Mouse (Mus musculus) olfactory bulb, adult 2 months (tissue): Measurements from ENCODE around the gene Krtdap. TPM values are rescaled to one million over a fixed set of nuclear protein-coding genes. Genes with fewer than 3 reads are reported as not detected.

Experiments used
- H3K27ac ChIP-seq: fragments of 200-500 bp; 2 replicates; pipeline ENCODE4 v1.5.1; 2012; ENCODE audit warnings: low read depth, low read length; ENCODE audit not compliant: insufficient read depth
- H3K4me1 ChIP-seq: fragments of 200-500 bp; 2 replicates; pipeline ENCODE4 v1.6.1; 2012; ENCODE audit warnings: low read length; ENCODE audit not compliant: control insufficient read depth, insufficient read depth
- H3K4me3 ChIP-seq: fragments of 200-500 bp; 2 replicates; pipeline ENCODE4 v1.5.1; 2012; ENCODE audit warnings: mild to moderate bottlenecking, low read depth, low read length, moderate library complexity; ENCODE audit not compliant: insufficient read depth
- CTCF ChIP-seq: fragments of 200-500 bp; IDR thresholded peaks from 2 replicates; pipeline ENCODE4 v1.5.1; 2012; ENCODE audit warnings: low read depth, mild to moderate bottlenecking, low read length, moderate library complexity; ENCODE audit not compliant: insufficient read depth
- POLR2A ChIP-seq: fragments of 200-500 bp; IDR thresholded peaks from 2 replicates; pipeline ENCODE4 v1.6.1; 2012; ENCODE audit warnings: mild to moderate bottlenecking, low read depth, low read length, moderate library complexity; ENCODE audit not compliant: insufficient read depth
- WGBS: fragments of 180-500 bp; shearing (Covaris S2); methylation state at CpG from one replicate; pipeline ENCODE4 v1.1.7; 2018; 5-methylcytosine and 5-hydroxymethylcytosine counted together
- polyA plus RNA-seq: library from polyadenylated mRNA; stranded (reverse); fragments of >200 nt; gene quantifications from 2 replicates; pipeline ENCODE4 v1.2.4, GENCODE M21; 2012; ENCODE audit warnings: low replicate concordance; ENCODE audit not compliant: missing spikeins, insufficient read depth, insufficient read length

The Krtdap gene
- polyA plus RNA-seq, 1 experiment = not detected

DNA sequence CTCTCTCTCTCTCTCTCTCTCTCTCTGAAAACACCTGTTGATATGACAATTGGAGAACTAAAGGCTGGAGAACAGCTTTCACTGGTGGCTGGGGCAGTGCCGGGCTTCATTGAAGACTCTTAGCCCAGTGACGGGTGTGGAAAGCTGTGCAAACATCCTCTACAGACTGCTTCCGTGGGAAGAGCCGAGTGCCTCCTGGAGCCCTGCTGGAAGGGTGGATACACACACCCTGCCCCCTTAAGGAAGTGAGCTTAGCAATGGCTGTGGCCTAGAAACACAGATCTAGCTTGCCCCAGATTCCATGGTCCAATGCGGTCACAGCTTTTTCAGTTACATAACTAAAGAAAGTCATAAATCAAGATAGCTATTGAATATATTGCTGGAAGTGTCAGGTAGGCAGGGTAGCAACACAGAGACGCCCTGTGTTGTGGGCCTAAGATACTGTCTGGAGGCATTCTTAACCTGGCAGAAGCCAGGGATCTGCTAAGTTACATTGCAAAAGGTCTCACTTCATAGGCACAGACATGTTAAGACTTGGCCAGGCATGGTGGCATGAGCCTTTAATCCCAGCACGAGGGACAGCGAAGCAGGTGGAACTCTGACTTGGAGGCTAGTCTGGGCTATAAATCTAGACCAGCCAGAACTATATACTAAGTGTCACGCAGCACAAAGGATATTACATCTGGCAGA, 16.5 kb downstream of the Krtdap start:
- Histone ChIP-seq H3K4me3 (no peak overlapping the region), H3K4me1 (no peaks in the 10 kb centered on the region), H3K27ac (no peak overlapping the region)
- WGBS = 91% methylated on average over 9 of the region's 9 CpGs
- TF ChIP-seq CTCF = no peak
- no peak for TF ChIP-seq POLR2A

DNA sequence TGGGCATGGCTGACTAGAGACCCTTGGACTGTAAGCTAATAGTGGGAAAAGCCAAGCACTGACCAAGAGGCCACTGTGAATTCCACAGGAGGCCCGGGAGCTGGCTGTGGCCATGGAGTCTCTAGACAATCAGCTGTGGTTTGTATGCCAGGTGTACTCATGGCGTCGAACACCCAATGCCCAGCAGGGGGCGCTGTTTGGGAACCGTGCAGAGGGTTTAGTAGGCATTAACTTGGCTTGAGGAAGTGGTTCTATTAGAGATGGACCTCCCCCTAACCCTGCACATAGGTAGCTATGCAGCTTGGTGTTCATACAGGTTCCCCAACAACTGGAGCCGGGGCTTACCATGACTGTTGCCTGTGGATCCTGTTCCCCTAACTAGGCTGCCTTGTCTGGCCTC, 18.2 kb downstream of the Krtdap start:
- TF ChIP-seq CTCF (0 out of 2 replicates have a peak, but pooled peaks have one; percentile 7), POLR2A (no peak)
- no peaks in the 10 kb centered on the region for H3K4me1 ChIP-seq
- 51% methylated on average over 6 of the region's 6 CpGs for WGBS

DNA sequence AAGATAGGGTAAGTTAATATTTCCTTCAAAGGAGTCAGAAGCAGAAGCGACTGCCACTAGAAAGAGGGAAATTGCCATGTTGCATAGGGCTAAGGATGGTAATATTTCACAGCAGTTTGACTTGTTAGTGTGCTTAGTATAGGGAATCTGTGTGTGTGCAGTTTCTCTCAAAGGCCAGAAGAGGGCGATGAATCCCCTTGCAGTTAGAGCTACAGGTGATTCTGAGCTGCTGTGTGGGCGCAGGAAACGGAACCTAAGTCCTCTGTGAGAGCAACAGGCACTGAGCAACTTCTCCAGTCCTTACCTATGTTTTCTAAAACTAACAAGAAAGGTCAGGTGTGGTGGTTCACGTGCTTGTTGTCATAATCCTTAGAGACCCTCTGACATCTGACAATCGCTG, 22.6 kb downstream of the Krtdap start:
- Histone ChIP-seq H3K27ac (no peak overlapping the region), H3K4me3 (no peak overlapping the region), H3K4me1 (no peaks in the 10 kb centered on the region)
- TF ChIP-seq POLR2A = no peak
- TF ChIP-seq CTCF = no peak
- WGBS = 57% methylated on average over 6 of the region's 6 CpGs

More for the DNA sequence above, 18.2 kb downstream of the Krtdap start:
- no peak overlapping the region for H3K4me3 ChIP-seq
- H3K27ac ChIP-seq = no peak overlapping the region

DNA sequence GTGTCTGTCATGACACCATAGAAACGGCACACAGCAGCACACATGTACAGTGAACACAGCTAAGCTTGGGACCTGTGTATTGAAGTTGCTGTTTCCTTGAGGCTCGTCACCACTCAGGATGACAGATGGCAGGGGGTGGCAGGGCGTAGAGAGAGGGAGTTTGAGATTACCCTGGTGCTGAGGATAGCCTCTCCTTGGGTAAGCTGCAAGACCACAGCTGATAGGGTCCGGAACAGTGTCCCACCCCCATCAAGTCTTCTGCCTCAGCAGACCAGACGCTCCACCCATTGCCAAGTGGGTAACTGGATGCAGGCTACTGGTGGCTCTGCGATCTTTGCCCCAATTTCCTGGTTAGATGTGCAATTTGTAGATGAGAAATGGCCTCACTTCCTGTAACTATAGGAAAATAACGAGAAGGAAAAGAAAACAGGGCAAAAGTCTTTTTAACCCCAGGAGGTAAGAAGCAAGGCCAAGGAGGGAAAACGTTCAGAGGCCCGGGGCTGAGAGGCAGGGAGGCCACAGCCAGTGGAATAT, 24.1 kb downstream of the Krtdap start:
- Histone ChIP-seq H3K4me3 (no peak overlapping the region), H3K27ac (no peak overlapping the region), H3K4me1 (no peaks in the 10 kb centered on the region)
- TF ChIP-seq POLR2A = no peak
- TF ChIP-seq CTCF = no peak
- 74% methylated on average over 9 of the region's 9 CpGs for WGBS

DNA sequence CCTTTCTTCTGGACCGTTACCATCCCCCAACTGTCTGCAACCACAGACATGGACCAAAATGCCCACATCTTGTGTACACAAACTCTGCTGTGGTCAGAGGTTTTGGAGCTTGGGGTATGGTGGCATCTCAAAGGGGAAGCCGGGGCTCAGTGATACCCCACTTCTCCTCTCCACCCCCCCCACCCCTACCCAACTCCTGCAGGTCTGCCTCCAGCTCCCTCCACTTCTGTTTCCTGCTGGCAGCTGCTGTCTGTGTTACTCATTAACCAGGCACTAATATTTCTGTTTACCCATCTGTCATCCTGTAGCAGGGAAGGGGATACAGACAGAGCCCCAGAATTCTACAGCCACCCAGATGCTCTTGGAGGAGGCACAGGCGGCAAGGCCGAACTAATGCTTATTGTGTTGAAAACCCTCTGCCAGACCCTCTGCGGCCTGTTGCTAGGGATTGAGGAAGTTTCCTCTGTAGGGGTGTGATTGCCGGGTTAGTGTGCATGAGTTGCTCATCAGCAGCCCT, 24.7 kb downstream of the Krtdap start:
- Histone ChIP-seq H3K4me3 (no peak overlapping the region), H3K4me1 (no peaks in the 10 kb centered on the region), H3K27ac (no peak overlapping the region)
- 75% methylated on average over 6 of the region's 6 CpGs for WGBS
- no peak for TF ChIP-seq CTCF
- no peak for TF ChIP-seq POLR2A

DNA sequence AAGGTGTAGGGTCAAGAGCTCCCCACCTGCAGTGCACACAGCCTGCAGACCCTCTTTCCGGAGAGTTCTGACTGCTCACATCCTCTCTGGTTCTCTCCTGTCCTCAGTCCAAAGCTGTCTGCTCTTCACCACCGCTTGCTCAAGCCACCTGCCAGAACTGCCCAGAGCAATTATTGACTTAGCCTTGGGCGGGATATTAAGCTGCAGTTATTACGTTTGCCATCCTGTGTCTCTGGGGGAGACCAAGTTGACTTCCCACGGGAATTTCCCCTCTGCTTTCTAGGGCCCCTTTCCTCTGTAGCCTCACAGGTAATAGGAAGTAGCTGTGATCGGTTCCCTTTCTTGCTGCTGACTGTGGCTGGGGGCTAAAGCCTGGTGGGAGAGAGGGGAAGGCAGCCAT, 32.4 kb downstream of the Krtdap start:
- no peak overlapping the region for H3K4me3 ChIP-seq
- TF ChIP-seq CTCF (no peak), POLR2A (no peak)
- 83% methylated on average over 6 of the region's 6 CpGs for WGBS

DNA sequence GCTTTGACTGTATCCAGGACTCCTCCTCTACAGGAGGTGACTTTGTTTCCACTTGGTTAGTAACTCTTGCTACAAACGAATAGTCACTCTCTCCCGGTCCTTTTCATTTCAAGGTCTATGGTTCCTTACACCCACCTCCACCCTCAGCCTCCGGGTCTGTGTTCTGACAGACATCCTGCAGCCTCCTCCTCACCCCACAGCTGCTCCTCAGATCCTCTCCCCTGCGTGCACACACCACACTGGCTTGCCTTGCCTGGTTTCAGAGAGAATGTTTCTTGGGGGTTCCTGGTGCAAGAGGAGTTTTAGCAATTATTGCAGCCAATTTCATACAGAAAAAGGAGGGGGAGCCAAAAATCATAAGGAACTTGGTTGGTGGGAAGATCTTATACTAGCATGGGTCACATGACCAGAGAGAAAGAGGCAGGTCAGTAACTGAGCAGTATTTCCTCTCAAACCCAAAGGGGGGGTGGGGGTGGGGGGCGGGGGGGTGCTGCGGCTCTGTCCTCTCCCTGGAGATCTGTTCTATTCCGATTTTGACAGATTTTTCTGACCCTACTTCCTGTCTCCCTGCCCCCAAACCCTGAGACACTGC, 33.3 kb downstream of the Krtdap start:
- WGBS = 41% methylated on average over 7 of the region's 7 CpGs
- no peak for TF ChIP-seq CTCF
- no peak for TF ChIP-seq POLR2A
- Histone ChIP-seq H3K4me1 (peaks cover 10% of the 10 kb centered on the region), H3K4me3 (no peak overlapping the region), H3K27ac (no peak overlapping the region)

More for the DNA sequence above, 32.4 kb downstream of the Krtdap start:
- H3K27ac ChIP-seq = no peak overlapping the region
- H3K4me1 ChIP-seq = peaks cover 10% of the 10 kb centered on the region

DNA sequence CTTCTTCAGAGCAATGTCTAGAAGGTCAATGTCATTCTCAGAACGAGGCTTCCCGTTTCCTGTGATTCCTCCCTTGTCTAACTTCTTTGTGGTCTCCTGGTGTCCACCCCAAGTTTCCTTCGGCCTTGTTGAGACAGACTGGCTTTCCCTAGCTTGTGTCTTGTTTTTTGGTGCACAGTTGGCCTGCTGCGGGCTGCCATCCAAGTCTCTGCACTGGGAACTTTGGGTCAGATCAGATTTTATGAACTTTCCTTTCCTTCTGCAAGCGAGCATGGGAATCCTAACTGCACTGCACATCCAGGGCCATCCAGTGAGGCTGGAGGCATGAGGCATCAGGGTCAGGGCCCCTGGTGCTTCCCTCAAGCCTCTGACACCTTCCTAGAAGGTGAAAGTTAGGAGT, 33.8 kb downstream of the Krtdap start:
- H3K4me1 ChIP-seq = peaks cover 10% of the 10 kb centered on the region
- 84% methylated on average over 5 of the region's 5 CpGs for WGBS
- H3K27ac ChIP-seq = no peak overlapping the region
- H3K4me3 ChIP-seq = no peak overlapping the region
- TF ChIP-seq CTCF (no peak), POLR2A (no peak)

DNA sequence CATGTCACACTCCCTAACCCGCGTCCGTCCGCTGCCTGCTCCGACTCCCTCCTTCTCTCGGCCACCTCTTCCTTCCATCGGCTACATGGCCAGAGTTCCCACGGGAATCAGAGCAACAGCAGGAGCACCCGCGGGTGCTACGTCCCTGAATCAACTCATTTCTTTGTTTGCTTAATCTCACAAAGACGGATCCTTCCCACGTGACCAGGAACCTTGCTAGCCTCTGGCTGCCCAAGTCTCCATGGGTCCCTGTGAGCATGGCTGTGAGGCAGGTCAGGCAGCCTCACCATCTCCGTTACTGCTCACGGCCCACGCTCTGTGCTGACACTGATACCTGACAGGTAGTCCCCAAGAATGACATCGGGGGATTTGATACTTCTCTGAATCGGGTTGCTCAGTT, 36.0 kb downstream of the Krtdap start, which contains the start of gene Ffar2:
Gene Ffar2, minus strand, starts transcription at position 101 of the 400 bp plus-strand sequence.
- Histone ChIP-seq H3K4me1 (peaks cover 10% of the 10 kb centered on the region), H3K4me3 (no peak within 1 kb of the TSS), H3K27ac (no peak within 1 kb of the TSS)
- TF ChIP-seq POLR2A (no peak), CTCF (no peak)
- 85% methylated on average over 18 of the region's 18 CpGs for WGBS
